Mouse (Mus musculus) kidney, postnatal 0 days (tissue): Measurements from ENCODE around the gene Nutm1. TPM values are rescaled to one million over a fixed set of nuclear protein-coding genes. Genes with fewer than 3 reads are reported as not detected.

Source experiments
- ATAC-seq: fragments of 200-750 bp; cut with Nextera tagmentation; replicated peaks from 2 replicates; pipeline ENCODE4 v1.8.0; 2017; ENCODE audit warnings: low read depth, moderate number of reproducible peaks, moderate TSS enrichment, moderate library complexity; ENCODE audit not compliant: low FRiP score
- DNase-seq: peaks from one replicate; pipeline ENCODE4 v3.0.0-alpha.2; 2016; ENCODE audit warnings: low spot score
- H3K27ac ChIP-seq: fragments of 300-500 bp; sonication (generic); 2 replicates; pipeline ENCODE4 v1.5.1; 2014; ENCODE audit warnings: mild to moderate bottlenecking
- H3K27me3 ChIP-seq: fragments of 300-500 bp; sonication (generic); 2 replicates; pipeline ENCODE4 v1.6.1; 2014; ENCODE audit warnings: low read length, mixed read lengths; ENCODE audit not compliant: insufficient read depth
- H3K36me3 ChIP-seq: fragments of 300-500 bp; sonication (generic); 2 replicates; pipeline ENCODE4 v1.6.1; 2014; ENCODE audit warnings: low read length, mixed read lengths; ENCODE audit not compliant: insufficient read depth
- H3K4me1 ChIP-seq: fragments of 300-500 bp; sonication (generic); replicated peaks from 2 replicates; pipeline ENCODE4 v1.6.1; 2014; ENCODE audit warnings: antibody characterized with exemption, low read length, mixed read lengths; ENCODE audit not compliant: insufficient read depth
- H3K4me2 ChIP-seq: fragments of 300-500 bp; sonication (generic); 2 replicates; pipeline ENCODE4 v1.6.1; 2014; ENCODE audit warnings: mild to moderate bottlenecking, low read length, moderate library complexity, mixed read lengths
- H3K4me3 ChIP-seq: fragments of 300-500 bp; sonication (generic); replicated peaks from 2 replicates; pipeline ENCODE4 v1.5.1; 2014; ENCODE audit warnings: low read depth, low read length
- H3K9ac ChIP-seq: fragments of 300-500 bp; sonication (generic); 2 replicates; pipeline ENCODE4 v1.6.1; 2014; ENCODE audit warnings: low read depth, low read length
- H3K9me3 ChIP-seq: fragments of 300-500 bp; sonication (generic); replicated peaks from 2 replicates; pipeline ENCODE4 v1.6.1; 2016; ENCODE audit warnings: low read length, inconsistent platforms, mixed read lengths
- CTCF ChIP-seq: IDR thresholded peaks from 2 replicates; pipeline ENCODE4 v1.5.1; 2016; ENCODE audit warnings: antibody characterized with exemption, low read depth, mild to moderate bottlenecking, moderate library complexity
- WGBS: fragments of 180-500 bp; shearing (Covaris S2); extraction: QIAGEN DNeasy Blood & Tissue Kit; methylation state at CpG from one replicate; pipeline ENCODE4 v1.1.7; 2014; 5-methylcytosine and 5-hydroxymethylcytosine counted together
- polyA plus RNA-seq: library from polyadenylated mRNA; unstranded; fragments of >200 nt; fragmentation: Nextera tagmentation; extraction: Ambion mirVana; gene quantifications from 2 replicates; pipeline ENCODE4 v1.2.1, GENCODE M21; 2015

Gene Nutm1
- polyA plus RNA-seq, 1 experiment from 2014 or later: 0.05 TPM

- 4% methylated on average over 1 of the region's 1 CpGs for WGBS
- peak; percentile 73 for TF ChIP-seq CTCF
- Histone ChIP-seq H3K36me3 (no peaks in the 10 kb centered on the region), H3K9ac (no peak overlapping the region), H3K27ac (no peak overlapping the region), H3K4me2 (no peak overlapping the region), H3K4me3 (no peak overlapping the region), H3K9me3 (no peaks in the 10 kb centered on the region), H3K4me1 (no peaks in the 10 kb centered on the region), H3K27me3 (no peaks in the 10 kb centered on the region)
- no peak for ATAC-seq
- DNase-seq: peak; percentile 75
Measured at GRCm38 (mm10) chr2:112215977-112216376, 43.1 kb downstream of the Nutm1 start.

- ATAC-seq (no peak), DNase-seq (no peak)
- Histone ChIP-seq H3K27me3 (no peaks in the 10 kb centered on the region), H3K9ac (no peak overlapping the region), H3K9me3 (no peaks in the 10 kb centered on the region), H3K27ac (no peak overlapping the region), H3K4me3 (no peak overlapping the region), H3K4me2 (no peak overlapping the region), H3K36me3 (no peaks in the 10 kb centered on the region), H3K4me1 (no peaks in the 10 kb centered on the region)
- TF ChIP-seq CTCF: no peak
- 89% methylated on average over 2 of the region's 2 CpGs for whole genome bisulfite sequencing
Measured at GRCm38 (mm10) chr2:112210699-112211098, 48.4 kb downstream of the Nutm1 start.

GRCm38 (mm10) chr2:112210142-112210541 is 48.9 kb downstream of the Nutm1 start:
- H3K4me2 ChIP-seq: no peak overlapping the region
- ATAC-seq (no peak), DNase-seq (no peak)
- H3K27me3 ChIP-seq: no peaks in the 10 kb centered on the region
- H3K4me3 ChIP-seq: no peak overlapping the region
- H3K36me3 ChIP-seq: no peaks in the 10 kb centered on the region
- no peak overlapping the region for H3K27ac ChIP-seq
- no peak for TF ChIP-seq CTCF
- 69% methylated on average over 6 of the region's 6 CpGs for WGBS
- H3K9me3 ChIP-seq: no peaks in the 10 kb centered on the region
- no peaks in the 10 kb centered on the region for H3K4me1 ChIP-seq
- H3K9ac ChIP-seq: no peak overlapping the region

- ATAC-seq: no peak
- Histone ChIP-seq H3K4me2 (no peak overlapping the region), H3K9ac (no peak overlapping the region), H3K36me3 (no peaks in the 10 kb centered on the region), H3K27ac (no peak overlapping the region), H3K4me1 (no peaks in the 10 kb centered on the region), H3K4me3 (no peak overlapping the region), H3K27me3 (no peaks in the 10 kb centered on the region), H3K9me3 (no peaks in the 10 kb centered on the region)
- 59% methylated on average over 6 of the region's 6 CpGs for WGBS
- TF ChIP-seq CTCF: no peak
- DNase-seq: peak; percentile 7
Measured at GRCm38 (mm10) chr2:112203056-112203455, 56.0 kb downstream of the Nutm1 start.

Other genes with a start within 250 kb of the Nutm1 start
- gene Olfr1310, start 246.6 kb downstream of the Nutm1 start, polyA plus RNA-seq: not detected in 2 replicates
- not detected in 2 replicates for gene Olfr1311, start 234.9 kb downstream of the Nutm1 start, polyA plus RNA-seq
- gene Olfr1312, start 209.1 kb downstream of the Nutm1 start, polyA plus RNA-seq: not detected in 2 replicates
- not detected in 2 replicates for gene Olfr1313, start 181.4 kb downstream of the Nutm1 start, polyA plus RNA-seq
- not detected in 2 replicates for gene Olfr1314, start 162.5 kb downstream of the Nutm1 start, polyA plus RNA-seq
- gene Olfr1315-ps1, start 143.9 kb downstream of the Nutm1 start, polyA plus RNA-seq: not detected in 2 replicates
- not detected in 2 replicates for gene Olfr1316, start 124.3 kb downstream of the Nutm1 start, polyA plus RNA-seq
- not detected in 2 replicates for gene Olfr1317, start 119.0 kb downstream of the Nutm1 start, polyA plus RNA-seq
- gene Olfr1318, start 105.1 kb downstream of the Nutm1 start, polyA plus RNA-seq: 0.10 and 0.11 TPM in 2 replicates
- gene Lpcat4, start 19.8 kb downstream of the Nutm1 start, polyA plus RNA-seq: 18.5 and 19.7 TPM in 2 replicates
- 232 and 252 TPM in 2 replicates for gene Nop10, start 2.6 kb upstream of the Nutm1 start, polyA plus RNA-seq
- gene Slc12a6, start 6.5 kb upstream of the Nutm1 start, polyA plus RNA-seq: 7.8 and 8.7 TPM in 2 replicates
- not detected in 2 replicates for gene Gm21985, start 7.0 kb upstream of the Nutm1 start, polyA plus RNA-seq
- gene Emc4, start 108.7 kb upstream of the Nutm1 start, polyA plus RNA-seq: 127 and 141 TPM in 2 replicates
- 33.8 and 35.2 TPM in 2 replicates for gene Katnbl1, start 119.9 kb upstream of the Nutm1 start, polyA plus RNA-seq
- gene Emc7, start 195.7 kb upstream of the Nutm1 start, polyA plus RNA-seq: 31.8 and 32.8 TPM in 2 replicates
- gene Chrm5, start 221.5 kb upstream of the Nutm1 start, polyA plus RNA-seq: not detected in 2 replicates
- gene Aven, start 233.7 kb upstream of the Nutm1 start, polyA plus RNA-seq: 5.4 and 6.2 TPM in 2 replicates